Mouse (Mus musculus) erythroblast, adult 5-6 weeks (primary cell): ENCODE measurements around the gene Fgr. TPM values are rescaled to one million over a fixed set of nuclear protein-coding genes. Genes with fewer than 3 reads are reported as not detected.

Source experiments
- ATAC-seq: replicated peaks from 2 replicates; pipeline ENCODE4 v1.8.0; 2016; ENCODE audit warnings: moderate number of reproducible peaks, mild to moderate bottlenecking, moderate TSS enrichment, inconsistent platforms; ENCODE audit not compliant: poor library complexity, low FRiP score, severe bottlenecking
- total RNA-seq, 2 experiments: library from RNA; stranded (forward) in 1 of 2; stranded (reverse) in 1 of 2; fragments of 150-400 nt in 1 of 2; fragments of 200-764, 138-1000 nt in 1 of 2; gene quantifications; 2 replicates each; pipeline versions ENCODE4 v1.2.3 to v1.2.4; 2015 to 2017; ENCODE audit warnings: low replicate concordance in 2 of 2

Gene Fgr
- total RNA-seq, 2 experiments from 2014 or later, result 12.1 to 18.7 TPM

DNA sequence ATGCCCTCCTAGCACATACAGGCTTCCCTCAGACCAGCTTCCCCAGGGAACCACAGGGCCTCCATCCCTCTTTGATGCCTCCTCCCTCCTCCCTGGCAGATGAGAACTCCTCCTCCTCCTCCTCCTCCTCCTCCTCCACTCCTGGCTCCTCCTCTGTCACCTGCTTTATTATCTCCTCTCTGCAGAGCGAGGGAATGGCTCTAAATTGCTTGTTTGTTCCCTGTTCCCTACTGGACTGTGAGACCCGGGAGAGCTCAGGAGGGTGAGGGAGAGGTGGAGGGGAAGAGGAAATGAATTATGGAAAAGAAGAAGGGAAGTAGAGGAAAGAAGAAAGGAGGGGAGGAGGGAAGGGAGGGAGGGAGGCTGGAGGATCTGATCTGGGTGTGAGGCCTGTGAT, 18.5 kb upstream of the Fgr start:
- no peak for ATAC-seq

DNA sequence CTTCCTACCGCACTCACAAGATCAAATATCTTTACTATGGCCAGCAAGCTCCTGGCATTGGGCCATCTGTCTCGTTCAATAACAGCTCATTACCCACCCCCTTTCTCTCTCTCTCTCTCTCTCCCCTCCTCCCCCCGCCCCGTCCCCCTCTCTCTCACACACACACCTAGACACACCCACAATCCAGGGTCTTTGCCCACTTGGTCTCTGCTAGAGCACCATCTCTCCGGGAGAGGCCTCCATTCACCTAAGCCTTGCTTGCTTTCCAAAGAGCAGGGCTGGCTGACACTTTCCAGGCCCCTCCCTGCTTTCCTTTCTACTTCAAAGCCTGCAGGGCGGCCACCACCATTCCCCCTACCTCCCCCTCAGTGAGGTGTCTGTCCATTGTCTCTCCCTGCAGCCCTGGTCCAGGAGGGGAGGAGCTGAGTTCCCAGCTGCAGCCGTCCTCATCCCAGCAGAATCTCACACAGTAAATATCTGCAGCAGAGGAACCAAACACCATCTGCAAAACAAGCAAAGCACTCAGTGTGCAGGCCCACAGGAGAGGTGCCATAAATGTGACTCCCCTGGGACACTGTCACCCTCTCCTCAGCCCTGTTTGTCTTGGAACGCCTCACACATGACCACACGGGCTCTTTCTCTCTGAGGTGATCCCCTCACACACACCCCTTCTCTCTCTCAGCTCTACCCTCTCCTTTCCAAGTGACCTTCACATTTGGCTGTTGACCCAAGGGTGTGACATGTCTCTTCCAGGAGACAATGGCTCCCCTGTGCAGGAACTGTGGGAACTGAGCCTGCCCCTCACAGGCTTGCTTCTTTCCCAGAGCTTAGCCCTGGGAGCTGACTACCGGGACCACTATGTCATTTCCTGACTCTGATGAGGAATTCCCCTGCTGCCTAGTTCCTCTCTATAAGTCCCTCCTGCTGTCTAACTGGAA, 14.9 kb upstream of the Fgr start:
- ATAC-seq, result no peak

DNA sequence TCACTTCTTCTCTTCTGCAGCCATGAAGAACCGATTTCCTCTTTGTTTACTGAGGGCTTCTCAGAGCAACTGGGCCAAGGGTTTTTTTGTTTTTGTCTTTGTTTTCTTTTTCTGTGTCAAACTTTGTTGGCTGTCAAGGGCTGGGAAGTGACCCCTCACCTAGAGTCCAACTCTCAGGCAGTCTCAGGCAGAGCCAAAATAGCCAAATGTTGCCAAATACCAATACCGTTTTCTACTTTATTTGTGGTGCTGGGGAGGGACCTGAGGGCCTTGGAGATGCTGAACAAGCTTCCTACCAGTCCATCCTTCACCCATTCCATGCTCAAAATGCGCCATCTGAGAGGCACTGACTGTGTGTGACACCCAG, 14.2 kb upstream of the Fgr start:
- no peak for ATAC-seq

DNA sequence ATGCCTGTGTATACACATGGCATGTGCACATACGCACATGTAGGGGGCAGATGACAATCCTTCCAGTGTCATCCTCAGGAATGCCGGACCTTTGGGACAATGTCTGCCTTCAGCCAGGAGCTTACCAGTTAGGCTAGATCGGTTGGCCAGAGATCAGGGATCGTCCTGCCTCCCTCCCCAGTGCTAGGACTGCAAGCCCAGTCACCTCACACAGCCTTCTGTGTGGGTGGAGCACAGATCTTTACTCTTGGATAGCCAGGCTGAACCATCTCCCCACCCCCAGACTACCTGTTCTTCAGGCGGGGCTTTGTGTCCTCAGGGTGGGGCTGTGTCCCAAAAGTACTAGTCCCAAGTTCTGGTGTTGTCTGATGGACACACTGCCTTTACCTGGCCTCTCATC, 13.6 kb upstream of the Fgr start:
- no peak for ATAC-seq

DNA sequence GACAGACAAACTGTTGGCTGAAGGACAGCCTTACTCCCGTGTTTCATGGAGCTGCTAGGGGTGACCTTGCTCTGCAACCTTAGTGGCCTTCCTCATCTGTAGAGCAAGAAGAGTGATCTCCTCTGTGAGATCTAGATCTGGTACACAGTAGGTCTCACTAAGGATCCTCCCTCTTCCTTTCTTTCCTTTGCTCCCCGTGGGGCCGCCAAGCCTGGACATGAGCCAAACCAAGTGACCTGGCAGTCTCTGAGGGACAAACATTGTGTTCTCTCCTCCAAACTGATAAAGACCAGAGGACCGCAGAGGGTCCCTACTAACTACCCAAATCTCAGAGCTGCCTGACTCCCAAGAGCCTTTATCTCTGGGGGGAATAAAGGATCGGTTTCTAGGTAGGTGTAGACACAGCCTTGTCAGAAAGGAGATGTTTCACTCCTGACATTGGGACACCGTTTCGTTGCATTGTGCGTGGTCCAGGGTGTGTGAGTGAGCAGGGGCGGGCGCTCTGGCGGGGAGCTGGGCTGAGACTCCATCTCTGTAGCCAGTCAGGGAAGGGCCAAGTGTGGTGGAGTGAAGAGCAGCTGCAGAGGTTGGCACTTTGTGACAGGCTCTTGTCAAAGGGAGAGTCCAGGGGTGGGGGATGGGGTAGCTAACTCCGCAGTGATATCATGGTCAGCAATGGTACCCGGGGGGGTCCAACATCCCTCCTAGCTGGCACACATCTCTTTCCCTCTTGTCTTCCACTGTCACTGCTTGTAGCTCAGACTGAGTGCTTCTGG, 12.8 kb upstream of the Fgr start:
- no peak for ATAC-seq

DNA sequence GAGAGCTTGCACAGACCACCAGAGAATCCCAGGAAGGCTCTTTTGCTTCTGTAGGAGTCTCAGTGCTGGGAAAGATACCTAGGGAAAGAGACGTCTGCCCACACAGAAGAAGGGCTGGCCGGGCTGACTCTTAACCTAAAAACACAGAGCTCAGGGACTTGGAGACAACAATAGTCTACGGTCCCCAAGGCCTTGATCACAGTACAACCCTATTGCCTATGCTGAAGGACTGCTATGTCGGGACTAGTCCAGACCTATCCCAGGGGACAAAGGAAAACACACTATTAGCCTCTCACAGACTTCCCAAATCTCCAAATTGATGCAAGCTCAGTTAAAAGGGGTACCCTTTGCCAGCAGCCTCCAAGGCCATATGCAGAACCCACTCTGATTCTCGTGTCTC, 12.0 kb upstream of the Fgr start:
- ATAC-seq, result no peak

DNA sequence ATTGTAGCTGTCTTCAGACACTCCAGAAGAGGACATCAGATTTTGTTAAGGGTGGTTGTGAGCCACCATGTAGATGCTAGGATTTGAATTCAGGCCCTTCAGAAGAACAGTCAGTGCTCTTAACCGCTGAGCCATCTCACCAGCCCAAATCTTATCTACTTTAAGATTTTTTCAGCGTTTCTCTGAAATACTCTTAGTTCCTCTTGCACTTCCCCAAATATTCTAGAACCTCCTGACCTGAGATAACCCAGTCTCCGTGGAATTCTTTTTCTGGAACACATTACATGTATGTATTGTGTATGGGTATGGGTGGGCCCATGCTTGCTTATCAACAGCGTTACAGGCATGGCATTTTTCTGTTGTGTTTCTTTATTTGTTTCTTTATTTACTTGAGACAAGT, 11.3 kb upstream of the Fgr start:
- no peak for ATAC-seq

DNA sequence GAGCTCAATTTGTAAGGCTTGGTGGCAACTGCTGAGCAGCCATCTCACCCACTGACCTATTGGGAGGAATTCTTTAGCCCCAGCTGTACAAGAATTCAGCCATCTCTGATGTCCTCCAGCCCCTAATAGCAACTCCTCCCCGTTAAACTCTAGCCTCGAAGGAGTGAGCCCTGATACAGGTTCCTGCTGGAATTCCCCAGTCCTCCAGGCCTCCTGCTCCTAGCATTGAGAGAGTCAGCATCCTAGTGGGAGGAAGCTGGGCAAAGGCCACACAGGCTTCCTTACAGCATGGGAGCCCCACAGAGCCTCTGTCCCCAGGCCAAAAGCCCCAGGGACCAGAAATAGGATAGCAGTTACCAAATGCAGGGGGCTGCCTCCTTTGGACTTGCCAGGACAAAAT, 10.5 kb upstream of the Fgr start:
- no peak for ATAC-seq

DNA sequence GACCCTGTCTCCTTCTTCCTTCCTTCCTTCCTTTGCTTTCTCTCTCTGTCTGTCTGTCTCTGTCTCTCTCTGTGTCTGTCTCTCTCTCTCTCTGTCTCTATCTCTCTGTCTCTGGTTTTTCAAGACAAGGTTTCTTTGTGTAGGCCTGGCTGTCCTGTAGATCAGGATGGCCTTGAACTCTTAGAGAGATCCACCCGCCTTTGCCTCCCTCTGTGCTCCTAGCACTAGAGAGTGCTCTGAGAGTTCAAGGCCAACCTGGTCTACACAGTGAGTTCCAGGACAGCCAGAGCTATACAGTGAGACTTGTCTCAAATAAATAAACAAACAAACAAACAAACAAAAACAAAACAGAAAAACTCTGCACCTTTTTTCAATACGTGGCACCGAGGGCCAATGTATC, 9.8 kb upstream of the Fgr start:
- no peak for ATAC-seq

DNA sequence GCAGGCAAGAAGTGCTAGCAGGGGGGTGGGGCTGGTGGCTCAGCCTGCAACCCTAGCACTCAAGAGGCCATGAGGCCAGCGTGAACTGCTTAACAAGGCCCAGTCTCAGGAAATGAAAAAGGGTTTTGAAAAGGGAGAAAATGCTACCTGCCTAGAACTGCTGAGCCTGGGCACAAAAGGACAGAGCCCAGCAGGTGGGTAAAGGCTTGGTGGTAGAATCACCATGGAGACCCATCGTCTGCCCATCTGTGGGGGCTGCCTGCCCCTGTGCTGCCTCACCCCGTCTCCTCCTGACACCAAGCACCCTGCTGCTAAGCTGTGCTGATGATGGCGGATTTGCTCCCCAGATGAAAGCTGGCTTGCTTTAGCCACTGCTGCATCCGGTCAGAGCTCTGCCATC, 9.4 kb upstream of the Fgr start:
- ATAC-seq, result no peak

DNA sequence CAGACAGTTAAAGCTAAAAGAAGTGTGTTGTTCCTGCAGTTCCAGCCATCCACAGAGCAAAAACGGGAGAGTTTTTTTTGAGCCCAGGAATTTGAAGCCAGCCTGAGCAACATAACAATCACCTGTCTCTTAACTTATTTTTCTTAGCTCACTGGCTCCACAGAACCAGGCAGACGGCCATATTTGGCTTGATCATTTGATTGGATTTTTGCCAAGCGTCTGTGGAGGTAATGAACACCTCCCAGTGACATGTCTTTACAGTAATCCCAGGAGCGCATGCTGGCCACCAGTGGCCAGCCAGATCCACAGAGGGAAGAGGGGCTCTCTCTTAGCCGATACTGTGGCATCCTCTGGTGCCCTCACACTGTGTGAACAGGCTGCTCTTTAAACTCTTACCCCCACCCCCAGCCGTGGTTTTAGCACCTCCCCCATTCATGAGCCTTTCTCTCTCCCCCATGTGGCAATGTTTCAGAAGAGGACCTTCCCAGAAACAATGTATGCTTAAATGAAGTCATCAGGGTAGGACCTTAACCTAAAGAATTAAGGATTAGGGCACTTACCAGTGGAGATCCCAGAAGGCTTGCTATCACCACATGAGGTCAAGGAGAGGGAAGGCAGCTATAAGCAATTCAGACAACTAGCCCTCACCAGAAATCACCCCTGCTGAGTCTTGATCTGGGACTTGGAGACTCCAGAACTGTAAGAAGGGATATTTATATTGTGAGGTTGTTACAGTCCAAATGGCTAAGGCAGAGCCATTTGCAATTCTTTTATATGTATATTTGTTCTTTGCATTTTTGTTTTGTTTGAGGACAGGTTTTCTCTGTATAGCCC, 5.6 kb upstream of the Fgr start:
- ATAC-seq, result no peak

DNA sequence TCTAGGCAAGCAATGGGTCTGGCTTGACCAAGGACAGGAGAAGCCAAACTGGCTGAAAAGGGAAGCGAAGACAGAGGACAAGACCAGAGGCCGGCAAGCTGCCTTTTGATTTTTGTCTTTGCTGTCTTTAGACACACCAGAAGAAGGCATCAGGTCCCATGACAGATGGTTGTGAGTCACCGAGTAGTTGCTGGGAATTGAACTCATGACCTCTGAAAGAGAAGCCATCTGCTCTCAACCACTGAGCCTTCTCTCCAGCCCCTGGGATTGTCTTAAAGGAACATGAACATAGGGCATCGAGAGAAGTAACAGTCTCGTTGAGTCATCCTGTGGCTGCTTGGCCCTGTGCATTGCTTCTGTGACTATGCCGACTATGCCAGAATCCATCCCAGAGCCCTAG, 2.3 kb upstream of the Fgr start:
- ATAC-seq, result no peak

DNA sequence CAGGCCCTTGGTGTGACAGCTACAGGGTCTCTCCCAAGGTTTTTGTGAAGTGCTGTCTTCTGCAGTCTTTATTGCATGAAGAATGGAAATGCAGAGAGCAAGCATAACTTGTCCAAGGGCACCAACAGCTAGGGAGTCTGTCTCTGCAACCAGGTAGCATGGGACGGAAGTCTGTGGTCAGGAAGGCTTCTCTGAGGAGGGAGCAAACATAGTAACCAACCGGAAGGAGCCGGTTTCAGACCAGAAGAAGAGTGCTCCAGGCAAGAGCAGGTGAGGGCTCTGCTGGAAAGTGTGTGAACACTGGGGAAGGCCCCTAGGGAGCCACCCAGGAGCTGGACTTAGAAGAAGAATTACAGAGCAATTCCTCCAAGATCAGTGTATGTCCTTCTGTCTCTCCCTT, 1.8 kb upstream of the Fgr start:
- ATAC-seq, result no peak

DNA sequence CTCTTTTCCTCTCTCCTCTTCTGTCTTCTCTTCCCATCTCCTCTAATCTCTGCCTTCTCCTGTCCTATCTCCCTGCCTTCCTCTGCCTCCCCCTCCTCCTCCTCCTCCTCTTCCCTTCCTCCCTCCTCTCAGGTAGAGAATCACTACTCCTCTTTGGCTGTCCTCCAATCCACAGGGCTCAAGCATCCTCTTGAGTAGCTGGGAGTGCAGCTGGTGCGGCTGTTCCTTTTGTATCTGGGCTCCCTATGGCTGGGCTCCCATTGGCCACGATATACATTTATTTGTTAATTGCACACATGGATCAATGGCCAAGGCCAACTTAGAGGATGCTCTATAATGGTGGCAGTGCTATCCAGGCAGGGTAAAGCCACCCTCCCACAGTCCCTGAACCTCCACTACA, 1.3 kb upstream of the Fgr start:
- no peak for ATAC-seq

DNA sequence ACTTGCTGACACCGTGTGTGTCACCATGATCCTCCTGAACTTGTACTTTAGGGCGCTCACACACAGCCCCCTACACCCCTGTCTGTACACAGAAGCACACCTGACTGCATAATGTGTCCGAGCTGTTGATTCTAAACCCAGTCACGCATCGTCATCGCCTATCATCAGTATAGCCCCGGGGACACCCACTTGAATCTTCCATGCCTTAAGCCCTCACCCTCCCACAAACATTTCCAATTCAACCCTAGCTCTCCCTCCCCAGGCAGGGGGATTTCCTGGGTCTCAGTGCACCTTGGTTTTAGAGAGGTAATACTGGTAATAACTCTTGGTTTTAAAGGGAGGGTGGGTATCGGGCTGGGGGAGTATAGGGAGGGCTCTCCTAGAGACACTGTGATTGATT, 709 bp upstream of the Fgr start:
- no peak for ATAC-seq

DNA sequence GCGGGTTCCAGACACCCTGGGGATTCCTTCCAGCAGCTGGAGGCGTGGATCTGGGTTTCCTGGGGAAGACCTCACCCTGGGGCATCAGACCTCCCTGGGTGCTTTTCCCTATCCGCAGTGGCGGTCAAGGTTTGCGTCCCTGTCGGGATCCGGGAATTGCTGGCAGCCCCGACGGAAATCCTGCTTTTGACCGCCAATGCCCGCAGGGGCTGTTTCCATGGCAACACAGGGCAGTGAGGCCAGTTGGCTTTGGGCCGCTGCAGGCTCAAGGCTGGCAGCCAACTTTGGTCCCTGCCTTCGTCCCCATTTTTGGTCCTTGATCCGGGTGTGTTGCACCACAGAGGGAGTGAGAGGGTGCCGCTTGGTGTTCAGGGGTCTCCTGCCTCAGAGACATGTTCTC, 1.0 kb downstream of the Fgr start:
- ATAC-seq, result no peak

DNA sequence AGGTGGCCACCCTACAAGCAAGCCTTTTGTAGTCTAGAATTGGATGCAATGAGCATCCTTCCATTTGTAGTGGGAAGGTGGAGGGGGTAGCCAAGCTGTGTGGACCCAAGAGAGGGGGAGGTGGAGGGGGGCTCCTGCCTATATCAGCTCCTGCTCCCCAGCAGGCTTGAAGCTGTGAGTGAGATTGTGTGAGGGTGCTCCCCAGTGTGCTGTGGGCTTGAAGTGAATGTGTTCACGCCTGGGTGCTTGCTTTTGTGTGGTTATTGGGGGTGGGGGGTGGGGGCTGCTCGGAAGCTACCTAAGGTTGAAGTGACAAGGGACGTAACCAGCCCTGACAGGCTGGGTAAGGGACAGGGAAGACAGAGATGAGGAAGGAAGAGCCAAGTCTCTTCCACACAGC, 1.9 kb downstream of the Fgr start:
- no peak for ATAC-seq

DNA sequence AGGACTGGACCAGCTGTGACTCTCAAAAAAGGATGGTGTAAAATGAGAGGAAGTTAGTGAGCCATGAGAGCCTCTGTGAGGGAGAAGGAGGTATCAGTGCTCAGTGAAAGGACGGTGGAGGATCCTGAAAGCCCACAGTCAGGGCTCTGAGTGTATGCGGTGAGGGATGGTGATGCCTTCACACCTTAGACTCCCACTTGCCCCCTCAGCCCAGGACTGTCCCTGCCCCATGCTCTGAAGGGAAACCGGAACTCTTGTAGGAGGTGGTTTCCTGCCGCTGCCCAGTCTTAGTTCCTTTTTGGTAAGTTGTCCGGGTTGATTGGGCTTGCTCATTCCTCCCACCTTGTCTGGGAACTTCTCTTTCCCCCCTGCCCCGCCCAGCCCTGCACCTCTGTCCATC, 2.8 kb downstream of the Fgr start:
- ATAC-seq, result no peak

DNA sequence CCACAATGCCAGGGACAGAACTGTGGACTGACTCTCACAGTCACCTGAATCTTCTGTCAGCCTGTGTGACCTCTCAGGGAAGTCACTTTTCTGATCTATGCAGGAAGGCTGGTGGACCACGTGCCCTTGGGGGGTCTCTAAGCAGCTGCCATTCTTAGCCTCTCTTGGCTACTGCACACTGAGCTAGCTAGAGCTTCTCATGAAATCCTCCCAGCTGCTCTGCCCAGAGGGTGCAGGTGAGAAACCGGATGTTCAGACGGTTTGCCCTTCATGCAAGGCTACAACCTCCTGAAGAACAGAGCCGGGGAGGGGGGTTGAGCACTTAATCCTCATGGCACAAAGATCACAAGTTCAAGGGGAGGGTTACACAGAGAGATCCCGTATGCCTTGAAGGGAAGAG, 3.7 kb downstream of the Fgr start:
- no peak for ATAC-seq

DNA sequence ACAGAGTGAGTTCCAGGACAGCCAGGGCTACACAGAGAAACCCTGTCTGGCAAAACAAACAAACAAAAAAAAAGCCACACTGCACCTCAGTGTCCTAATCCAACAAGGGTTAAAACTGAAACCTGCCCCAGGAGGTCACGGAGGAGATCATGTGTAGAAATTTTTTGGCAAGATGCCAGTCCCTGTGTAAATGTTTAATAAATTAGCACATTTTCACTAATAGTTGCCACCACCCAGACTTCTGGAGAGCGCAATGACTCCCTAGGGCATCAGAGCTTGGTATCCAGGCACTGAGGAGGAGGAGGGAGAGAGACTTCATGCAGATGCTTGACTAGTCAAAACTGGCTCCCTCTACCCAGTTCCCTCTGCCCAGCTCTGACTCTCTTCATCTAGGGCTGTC, 5.3 kb downstream of the Fgr start:
- no peak for ATAC-seq

DNA sequence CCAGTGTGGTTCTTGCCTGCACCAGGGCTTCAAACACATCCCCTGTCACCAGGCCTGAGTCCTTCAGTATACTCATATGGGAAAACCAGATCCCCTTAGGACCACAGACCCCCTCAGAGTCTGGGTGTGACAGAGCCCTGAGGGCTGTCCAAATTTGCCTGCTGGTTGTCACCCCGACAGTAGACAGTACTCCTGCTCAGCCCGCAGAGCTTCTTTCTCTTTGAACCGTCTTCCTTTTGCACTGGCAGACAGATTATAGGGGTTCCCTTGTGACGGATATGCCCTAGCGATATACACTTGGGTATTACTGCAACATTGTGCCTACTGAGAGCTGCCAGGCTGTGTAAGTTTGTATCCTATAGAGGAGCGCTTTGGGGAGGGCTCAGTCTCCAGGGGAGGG, 7.7 kb downstream of the Fgr start:
- ATAC-seq, result no peak
